Mouse (Mus musculus) limb, embryonic 13.5 days (tissue): ENCODE measurements at regions not wholly inside any gene's neighbourhood (a gene's known extent, or its start where the extent isn't known, plus 50 kb on each side); places are given as distances from the start of the nearest gene placed in this dataset.
A peak's percentile ranks its signal among the peaks of the same experiment; 100 is the strongest.

ENCODE experiments used
- ATAC-seq: fragments of 200-750 bp; cut with Nextera tagmentation; 2 replicates; pipeline ENCODE4 v1.8.0; 2017; ENCODE audit warnings: low read depth, moderate number of reproducible peaks, moderate TSS enrichment; ENCODE audit not compliant: low FRiP score
- H3K27ac ChIP-seq: fragments of 300-500 bp; sonication (generic); 2 replicates; pipeline ENCODE4 v1.5.1; 2015; ENCODE audit warnings: inconsistent platforms, mild to moderate bottlenecking, moderate library complexity
- H3K27me3 ChIP-seq: fragments of 300-500 bp; sonication (generic); 2 replicates; pipeline ENCODE4 v1.6.1; 2015; ENCODE audit warnings: mild to moderate bottlenecking, inconsistent platforms
- H3K36me3 ChIP-seq: fragments of 300-500 bp; sonication (generic); 2 replicates; pipeline ENCODE4 v1.6.1; 2015; ENCODE audit warnings: inconsistent platforms, mild to moderate bottlenecking, moderate library complexity
- H3K4me1 ChIP-seq: fragments of 300-500 bp; sonication (generic); 2 replicates; pipeline ENCODE4 v1.6.1; 2015; ENCODE audit warnings: inconsistent platforms
- H3K4me2 ChIP-seq: fragments of 300-500 bp; sonication (generic); replicated peaks from 2 replicates; pipeline ENCODE4 v1.6.1; 2015; ENCODE audit warnings: inconsistent platforms, mild to moderate bottlenecking, moderate library complexity
- H3K4me3 ChIP-seq: fragments of 300-500 bp; sonication (generic); 2 replicates; pipeline ENCODE4 v1.5.1; 2015; ENCODE audit warnings: moderate library complexity, mild to moderate bottlenecking, inconsistent platforms
- H3K9ac ChIP-seq: fragments of 300-500 bp; sonication (generic); 2 replicates; pipeline ENCODE4 v1.6.1; 2015; ENCODE audit warnings: mild to moderate bottlenecking, inconsistent platforms
- H3K9me3 ChIP-seq: fragments of 300-500 bp; sonication (generic); 2 replicates; pipeline ENCODE4 v1.6.1; 2016; ENCODE audit warnings: inconsistent platforms
- WGBS: fragments of 180-500 bp; shearing (Covaris S2); methylation state at CpG from one replicate; pipeline ENCODE4 v1.1.7; 2015; 5-methylcytosine and 5-hydroxymethylcytosine counted together

GRCm38 (mm10) chr16:51718695-51719094, 312.3 kb upstream of the Cblb start:
- no peaks in the 10 kb centered on the region for H3K36me3 ChIP-seq
- 53% methylated on average over 2 of the region's 2 CpGs for WGBS
- no peak for ATAC-seq

GRCm38 (mm10) chr16:51719637-51720036, 311.4 kb upstream of the Cblb start:
- H3K27ac ChIP-seq, result no peak overlapping the region
- no peaks in the 10 kb centered on the region for H3K36me3 ChIP-seq
- WGBS, result 51% methylated on average over 2 of the region's 2 CpGs
- H3K27me3 ChIP-seq, result no peaks in the 10 kb centered on the region
- H3K9ac ChIP-seq, result no peak overlapping the region
- H3K4me3 ChIP-seq, result no peak overlapping the region
- H3K9me3 ChIP-seq, result no peaks in the 10 kb centered on the region
- no peak for ATAC-seq
- peaks cover 5% of the 10 kb centered on the region; the same call in 1 of the 2 replicates for H3K4me1 ChIP-seq
- H3K4me2 ChIP-seq, result no peak overlapping the region

More at GRCm38 (mm10) chr16:51718695-51719094, 312.3 kb upstream of the Cblb start:
- H3K9ac ChIP-seq, result no peak overlapping the region
- peaks cover 5% of the 10 kb centered on the region; the same call in 1 of the 2 replicates for H3K4me1 ChIP-seq
- H3K27me3 ChIP-seq, result no peaks in the 10 kb centered on the region
- no peaks in the 10 kb centered on the region for H3K9me3 ChIP-seq
- H3K4me3 ChIP-seq, result no peak overlapping the region
- H3K27ac ChIP-seq, result no peak overlapping the region
- H3K4me2 ChIP-seq, result no peak overlapping the region

GRCm38 (mm10) chr16:51722682-51723081, 308.3 kb upstream of the Cblb start:
- Histone ChIP-seq H3K4me2 (no peak overlapping the region), H3K4me3 (no peak overlapping the region), H3K9me3 (no peaks in the 10 kb centered on the region), H3K4me1 (peaks cover 5% of the 10 kb centered on the region; the same call in 1 of the 2 replicates), H3K9ac (no peak overlapping the region), H3K36me3 (no peaks in the 10 kb centered on the region), H3K27ac (no peak overlapping the region), H3K27me3 (no peaks in the 10 kb centered on the region)
- 20% methylated on average over 4 of the region's 4 CpGs for WGBS
- no peak for ATAC-seq

GRCm38 (mm10) chr16:51741875-51742274, 289.1 kb upstream of the Cblb start:
- H3K27ac ChIP-seq, result no peak overlapping the region
- no peaks in the 10 kb centered on the region for H3K36me3 ChIP-seq
- no peak for ATAC-seq
- no peaks in the 10 kb centered on the region for H3K27me3 ChIP-seq
- no peaks in the 10 kb centered on the region for H3K4me1 ChIP-seq
- 74% methylated on average over 2 of the region's 2 CpGs for WGBS
- no peak overlapping the region for H3K4me3 ChIP-seq
- H3K9me3 ChIP-seq, result no peaks in the 10 kb centered on the region
- H3K9ac ChIP-seq, result no peak overlapping the region
- no peak overlapping the region for H3K4me2 ChIP-seq

- no peak overlapping the region for H3K27ac ChIP-seq
- no peaks in the 10 kb centered on the region for H3K36me3 ChIP-seq
- H3K9me3 ChIP-seq, result no peaks in the 10 kb centered on the region
- H3K9ac ChIP-seq, result no peak overlapping the region
- no peak overlapping the region for H3K4me3 ChIP-seq
- no peaks in the 10 kb centered on the region for H3K27me3 ChIP-seq
- WGBS, result 44% methylated on average over 7 of the region's 7 CpGs
- peaks cover 5% of the 10 kb centered on the region for H3K4me1 ChIP-seq
- no peak for ATAC-seq
- no peak overlapping the region; the same call in 1 of the 2 replicates for H3K4me2 ChIP-seq
Observed at GRCm38 (mm10) chr16:51751878-51752277, 279.1 kb upstream of the Cblb start.

- Histone ChIP-seq H3K4me3 (no peak overlapping the region), H3K9ac (no peak overlapping the region), H3K9me3 (no peaks in the 10 kb centered on the region), H3K4me1 (0 out of 2 replicates have a peak, but pooled peaks cover 13% of the 10 kb centered on the region), H3K36me3 (no peaks in the 10 kb centered on the region), H3K4me2 (0 out of 2 replicates have a peak overlapping the region, but pooled peaks have one; percentile 9), H3K27ac (no peak overlapping the region; the same call in 1 of the 2 replicates), H3K27me3 (no peaks in the 10 kb centered on the region)
- ATAC-seq, result no peak
- WGBS, result 44% methylated on average over 9 of the region's 9 CpGs
Observed at GRCm38 (mm10) chr16:51758361-51759227, 272.4 kb upstream of the Cblb start.

- Histone ChIP-seq H3K9me3 (no peaks in the 10 kb centered on the region), H3K27ac (no peak overlapping the region), H3K4me1 (0 out of 2 replicates have a peak, but pooled peaks cover 13% of the 10 kb centered on the region), H3K4me3 (no peak overlapping the region), H3K4me2 (no peak overlapping the region), H3K9ac (no peak overlapping the region), H3K36me3 (no peaks in the 10 kb centered on the region), H3K27me3 (no peaks in the 10 kb centered on the region)
- ATAC-seq, result no peak
- 28% methylated on average over 4 of the region's 4 CpGs for WGBS
Observed at GRCm38 (mm10) chr16:51759228-51759647, 271.8 kb upstream of the Cblb start.

GRCm38 (mm10) chr16:51767556-51767955, 263.5 kb upstream of the Cblb start:
- Histone ChIP-seq H3K4me2 (no peak overlapping the region), H3K36me3 (no peaks in the 10 kb centered on the region), H3K9ac (no peak overlapping the region), H3K27ac (no peak overlapping the region), H3K4me3 (no peak overlapping the region), H3K4me1 (no peaks in the 10 kb centered on the region), H3K9me3 (no peaks in the 10 kb centered on the region), H3K27me3 (no peaks in the 10 kb centered on the region)
- ATAC-seq, result no peak
- 60% methylated on average over 3 of the region's 3 CpGs for WGBS

GRCm38 (mm10) chr16:51778920-51779319, 252.1 kb upstream of the Cblb start:
- no peaks in the 10 kb centered on the region for H3K36me3 ChIP-seq
- no peaks in the 10 kb centered on the region for H3K4me1 ChIP-seq
- no peak for ATAC-seq
- WGBS, result 36% methylated on average over 2 of the region's 2 CpGs
- H3K4me2 ChIP-seq, result no peak overlapping the region
- H3K27ac ChIP-seq, result no peak overlapping the region
- no peak overlapping the region for H3K9ac ChIP-seq
- no peaks in the 10 kb centered on the region for H3K9me3 ChIP-seq
- H3K27me3 ChIP-seq, result no peaks in the 10 kb centered on the region
- H3K4me3 ChIP-seq, result no peak overlapping the region

- no peaks in the 10 kb centered on the region for H3K4me1 ChIP-seq
- no peak overlapping the region for H3K4me2 ChIP-seq
- H3K36me3 ChIP-seq, result no peaks in the 10 kb centered on the region
- no peaks in the 10 kb centered on the region for H3K9me3 ChIP-seq
- H3K9ac ChIP-seq, result no peak overlapping the region
- no peak overlapping the region for H3K4me3 ChIP-seq
- H3K27ac ChIP-seq, result no peak overlapping the region
- H3K27me3 ChIP-seq, result no peaks in the 10 kb centered on the region
- ATAC-seq, result no peak
- 91% methylated on average over 3 of the region's 3 CpGs for WGBS
Observed at GRCm38 (mm10) chr16:51795003-51795402, 236.0 kb upstream of the Cblb start.

- no peak overlapping the region for H3K27ac ChIP-seq
- H3K36me3 ChIP-seq, result no peaks in the 10 kb centered on the region
- no peak for ATAC-seq
- no peak overlapping the region for H3K9ac ChIP-seq
- no peaks in the 10 kb centered on the region for H3K9me3 ChIP-seq
- no peaks in the 10 kb centered on the region for H3K4me1 ChIP-seq
- no peak overlapping the region for H3K4me2 ChIP-seq
- H3K27me3 ChIP-seq, result no peaks in the 10 kb centered on the region
- no peak overlapping the region for H3K4me3 ChIP-seq
- 76% methylated on average over 6 of the region's 6 CpGs for WGBS
Observed at GRCm38 (mm10) chr16:51807323-51807722, 223.7 kb upstream of the Cblb start.

GRCm38 (mm10) chr16:51809120-51809519, 221.9 kb upstream of the Cblb start:
- no peak overlapping the region for H3K4me2 ChIP-seq
- no peaks in the 10 kb centered on the region for H3K27me3 ChIP-seq
- WGBS, result 88% methylated on average over 2 of the region's 2 CpGs
- no peaks in the 10 kb centered on the region for H3K36me3 ChIP-seq
- no peak for ATAC-seq
- H3K4me3 ChIP-seq, result no peak overlapping the region
- no peaks in the 10 kb centered on the region for H3K4me1 ChIP-seq
- H3K9me3 ChIP-seq, result no peaks in the 10 kb centered on the region
- H3K9ac ChIP-seq, result no peak overlapping the region
- H3K27ac ChIP-seq, result no peak overlapping the region
